Mouse (Mus musculus) midbrain, embryonic 16.5 days (tissue): Measurements from ENCODE around the gene Npm3. TPM values are rescaled to one million over a fixed set of nuclear protein-coding genes. Genes with fewer than 3 reads are reported as not detected.

ENCODE experiments used
- ATAC-seq: fragments of 200-750 bp; cut with Nextera tagmentation; 2 replicates; pipeline ENCODE4 v1.8.0; 2017; ENCODE audit warnings: moderate TSS enrichment
- H3K27ac ChIP-seq: fragments of 300-500 bp; sonication (generic); 2 replicates; pipeline ENCODE4 v1.5.1; 2014; ENCODE audit warnings: mild to moderate bottlenecking, low read length, mixed read lengths
- H3K27me3 ChIP-seq: fragments of 300-500 bp; sonication (generic); 2 replicates; pipeline ENCODE4 v1.6.1; 2014; ENCODE audit warnings: low read depth, low read length, mixed read lengths; ENCODE audit not compliant: control insufficient read depth, insufficient read depth
- H3K36me3 ChIP-seq: fragments of 300-500 bp; sonication (generic); 2 replicates; pipeline ENCODE4 v1.6.1; 2014; ENCODE audit warnings: mild to moderate bottlenecking, low read length, moderate library complexity, mixed read lengths; ENCODE audit not compliant: control insufficient read depth, insufficient read depth
- H3K4me1 ChIP-seq: fragments of 300-500 bp; sonication (generic); 2 replicates; pipeline ENCODE4 v1.6.1; 2014; ENCODE audit warnings: mild to moderate bottlenecking, low read length, mixed read lengths; ENCODE audit not compliant: control insufficient read depth, insufficient read depth
- H3K4me2 ChIP-seq: fragments of 300-500 bp; sonication (generic); 2 replicates; pipeline ENCODE4 v1.6.1; 2014; ENCODE audit warnings: mild to moderate bottlenecking, low read length, mixed read lengths
- H3K4me3 ChIP-seq: fragments of 300-500 bp; sonication (generic); 2 replicates; pipeline ENCODE4 v1.5.1; 2014; ENCODE audit warnings: low read depth, mild to moderate bottlenecking, low read length, moderate library complexity, mixed read lengths
- H3K9ac ChIP-seq: fragments of 300-500 bp; sonication (generic); 2 replicates; pipeline ENCODE4 v1.6.1; 2014; ENCODE audit warnings: low read depth, low read length, mixed read lengths
- H3K9me3 ChIP-seq: fragments of 300-500 bp; sonication (generic); replicated peaks from 2 replicates; pipeline ENCODE4 v1.6.1; 2014; ENCODE audit warnings: mild to moderate bottlenecking, low read length, mixed read lengths; ENCODE audit not compliant: control insufficient read depth, poor library complexity, severe bottlenecking
- WGBS: fragments of 180-500 bp; shearing (Covaris S2); extraction: QIAGEN DNeasy Blood & Tissue Kit; methylation state at CpG from one replicate; pipeline ENCODE4 v1.1.7; 2014; 5-methylcytosine and 5-hydroxymethylcytosine counted together
- polyA plus RNA-seq: library from polyadenylated mRNA; unstranded; fragments of >200 nt; fragmentation: Nextera tagmentation; extraction: Ambion mirVana; gene quantifications from 2 replicates; pipeline ENCODE4 v1.2.1, GENCODE M21; 2015

Gene Npm3
- polyA plus RNA-seq, 1 experiment from 2014 or later, result 7.9 TPM

- Histone ChIP-seq H3K4me2 (no peak overlapping the region), H3K36me3 (no peaks in the 10 kb centered on the region), H3K4me1 (peaks cover 26% of the 10 kb centered on the region), H3K9ac (no peak overlapping the region), H3K4me3 (no peak overlapping the region), H3K27me3 (peaks cover 39% of the 10 kb centered on the region), H3K27ac (no peak overlapping the region), H3K9me3 (no peaks in the 10 kb centered on the region)
- ATAC-seq, result no peak
- 10% methylated on average over 29 of the region's 29 CpGs for WGBS
These were observed 3.0 kb downstream of the Npm3 start for GRCm38 (mm10) chr19:45746153-45747020.

DNA sequence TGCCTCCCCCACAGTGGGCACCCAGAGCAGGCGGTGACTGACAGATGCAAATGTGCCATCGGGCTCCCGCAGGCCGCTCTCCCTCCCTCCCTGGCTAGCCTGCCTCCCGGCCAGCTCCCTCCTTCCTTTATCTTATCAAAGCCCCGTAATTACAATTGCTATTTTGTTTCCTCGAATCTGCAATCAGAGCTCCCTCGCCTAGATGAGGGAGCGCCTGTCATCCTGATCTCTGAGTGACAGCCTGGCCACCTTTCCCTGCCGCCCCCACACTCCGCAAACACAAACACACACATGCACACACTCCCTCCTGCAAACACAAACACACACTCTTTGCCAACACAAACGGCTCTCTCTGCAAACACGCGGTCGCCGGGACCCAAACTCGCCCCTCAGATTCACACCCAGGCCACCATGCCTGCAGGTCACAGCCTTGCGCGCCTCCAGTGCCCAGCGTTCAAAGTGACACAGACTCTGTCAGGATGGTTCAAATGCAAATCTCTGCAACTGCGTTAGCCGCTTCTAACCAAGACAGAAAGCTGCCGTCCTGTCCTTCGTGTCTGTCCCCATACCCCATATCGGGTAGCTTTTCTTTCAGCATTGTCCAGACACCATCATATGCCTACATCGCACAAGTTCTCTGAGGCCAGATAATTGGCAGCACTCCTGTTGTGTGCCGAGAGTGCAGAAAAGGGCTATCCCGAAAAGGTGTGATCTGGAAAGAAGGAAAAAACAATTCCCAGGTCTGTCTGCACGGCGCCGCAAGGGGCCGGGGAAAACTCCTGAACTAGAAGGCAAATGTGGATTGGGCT, 3.8 kb downstream of the Npm3 start:
- H3K9me3 ChIP-seq, result no peaks in the 10 kb centered on the region
- H3K36me3 ChIP-seq, result no peaks in the 10 kb centered on the region
- WGBS, result 3% methylated on average over 32 of the region's 32 CpGs
- peaks cover 44% of the 10 kb centered on the region for H3K27me3 ChIP-seq
- H3K4me1 ChIP-seq, result peaks cover 26% of the 10 kb centered on the region
- H3K9ac ChIP-seq, result no peak overlapping the region
- ATAC-seq, result no peak
- no peak overlapping the region for H3K4me2 ChIP-seq
- H3K4me3 ChIP-seq, result no peak overlapping the region
- no peak overlapping the region for H3K27ac ChIP-seq

- peaks cover 19% of the 10 kb centered on the region for H3K4me1 ChIP-seq
- H3K9me3 ChIP-seq, result no peaks in the 10 kb centered on the region
- WGBS, result 23% methylated on average over 7 of the region's 7 CpGs
- no peak overlapping the region for H3K9ac ChIP-seq
- no peaks in the 10 kb centered on the region for H3K36me3 ChIP-seq
- H3K27ac ChIP-seq, result no peak overlapping the region
- no peak overlapping the region for H3K4me2 ChIP-seq
- H3K27me3 ChIP-seq, result peaks cover 58% of the 10 kb centered on the region
- H3K4me3 ChIP-seq, result no peak overlapping the region
- ATAC-seq, result no peak
These were observed 5.8 kb downstream of the Npm3 start for GRCm38 (mm10) chr19:45743619-45744018.

GRCm38 (mm10) chr19:45742984-45743575, 6.3 kb downstream of the Npm3 start:
- peaks cover 13% of the 10 kb centered on the region for H3K4me1 ChIP-seq
- peaks cover 63% of the 10 kb centered on the region for H3K27me3 ChIP-seq
- no peaks in the 10 kb centered on the region for H3K9me3 ChIP-seq
- peak overlapping the region; percentile 38 for H3K4me3 ChIP-seq
- no peak overlapping the region for H3K27ac ChIP-seq
- H3K36me3 ChIP-seq, result no peaks in the 10 kb centered on the region
- WGBS, result 1% methylated on average over 22 of the region's 44 CpGs
- no peak for ATAC-seq
- peak overlapping the region; percentile 66 for H3K4me2 ChIP-seq
- peak overlapping the region; percentile 43; the same call in 1 of the 2 replicates for H3K9ac ChIP-seq

DNA sequence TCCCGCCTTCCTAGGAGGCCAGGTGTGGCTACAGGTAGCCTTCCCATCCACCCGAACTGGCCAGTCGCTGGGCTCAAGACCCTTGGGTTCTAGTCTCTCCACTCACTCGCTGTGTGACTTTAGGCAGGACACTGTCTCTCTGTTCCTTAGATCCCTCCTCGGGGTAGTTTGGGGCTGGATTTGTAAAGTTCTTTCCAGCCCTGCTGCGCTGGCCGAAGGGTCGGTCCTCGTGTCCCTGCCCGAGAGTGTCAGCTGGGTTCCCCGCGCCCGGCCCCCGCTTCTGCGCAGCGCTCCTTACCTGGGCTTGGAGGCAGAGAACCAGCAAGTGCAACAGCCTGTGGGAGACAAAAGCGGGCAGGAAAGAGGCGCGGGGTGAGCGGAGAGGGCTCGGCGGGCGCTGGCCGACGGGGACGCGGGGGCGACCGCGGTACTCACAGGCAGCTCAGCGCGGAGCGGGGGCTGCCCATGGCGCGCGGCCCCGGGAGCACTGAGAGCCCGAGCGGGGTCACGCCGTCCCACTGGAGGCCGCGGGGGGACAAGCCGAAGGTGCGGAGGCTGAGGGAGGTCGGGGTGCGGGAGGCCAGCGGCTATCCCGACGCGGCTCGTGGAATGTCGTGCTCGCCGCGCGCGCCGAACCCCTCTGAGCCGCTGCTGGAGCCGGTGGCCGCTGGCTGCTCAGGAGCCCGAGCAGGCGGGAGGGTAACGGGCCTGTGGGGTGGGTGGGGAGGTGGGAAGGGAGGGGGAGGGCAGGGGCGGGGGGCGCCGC, 7.0 kb downstream of the Npm3 start, which contains the start of gene Fgf8:
Gene Fgf8 (minus strand): TSS at position 698 of the 766 bp plus-strand sequence.
- H3K36me3 ChIP-seq, result no peaks in the 10 kb centered on the region
- no peaks in the 10 kb centered on the region for H3K9me3 ChIP-seq
- ATAC-seq, result no peak
- H3K4me1 ChIP-seq, result peaks cover 12% of the 10 kb centered on the region
- no peak within 1 kb of the TSS for H3K27ac ChIP-seq
- peaks cover 70% of the 10 kb centered on the region for H3K27me3 ChIP-seq
- under 1% methylated on average over 52 of the region's 68 CpGs for WGBS
- H3K4me2 ChIP-seq, result peak within 1 kb of the TSS; percentile 66
- peak within 1 kb of the TSS; percentile 38 for H3K4me3 ChIP-seq
- H3K9ac ChIP-seq, result peak within 1 kb of the TSS; percentile 43

DNA sequence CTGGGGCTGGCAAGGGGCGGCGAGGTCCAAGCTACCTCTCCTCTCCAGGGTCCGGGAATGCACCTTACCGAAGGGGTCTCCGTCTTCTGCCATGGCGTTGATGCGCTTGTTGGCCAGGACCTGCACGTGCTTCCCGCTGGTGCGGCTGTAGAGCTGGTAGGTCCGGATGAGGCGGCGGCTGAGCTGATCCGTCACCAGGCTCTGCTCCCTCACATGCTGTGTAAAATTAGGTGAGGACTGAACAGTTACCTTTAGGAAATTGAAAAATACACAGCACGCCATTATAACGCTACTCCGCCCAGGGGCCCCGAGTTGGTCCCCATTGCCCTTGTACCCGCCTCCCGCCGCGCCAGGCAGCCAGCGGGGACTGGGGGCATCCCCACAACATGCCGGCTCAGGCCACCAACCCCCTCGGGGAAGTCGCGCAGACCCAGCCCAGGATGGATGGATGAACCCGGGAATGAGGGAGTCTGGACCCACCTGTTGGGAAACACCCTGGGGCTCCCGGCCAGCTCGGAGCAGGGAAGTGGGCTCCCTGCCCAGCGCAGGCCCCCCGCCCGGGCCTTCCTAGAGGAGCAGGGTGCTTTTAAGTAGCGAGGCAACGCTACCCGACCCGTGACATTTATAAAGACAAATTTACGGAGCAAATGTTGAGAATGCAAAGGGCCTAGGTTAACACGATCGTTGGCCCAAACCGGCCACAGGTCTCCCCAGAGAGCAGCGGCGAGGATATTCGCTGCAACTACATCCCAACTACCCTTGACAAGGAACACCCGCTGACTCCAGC, 7.8 kb downstream of the Npm3 start:
- no peaks in the 10 kb centered on the region for H3K9me3 ChIP-seq
- H3K27ac ChIP-seq, result no peak overlapping the region
- H3K36me3 ChIP-seq, result no peaks in the 10 kb centered on the region
- peaks cover 69% of the 10 kb centered on the region for H3K27me3 ChIP-seq
- H3K9ac ChIP-seq, result no peak overlapping the region
- peaks cover 15% of the 10 kb centered on the region for H3K4me1 ChIP-seq
- H3K4me3 ChIP-seq, result no peak overlapping the region
- no peak for ATAC-seq
- WGBS, result 2% methylated on average over 45 of the region's 45 CpGs
- H3K4me2 ChIP-seq, result peak overlapping the region; percentile 66; the same call in 1 of the 2 replicates

GRCm38 (mm10) chr19:45740817-45741216, 8.6 kb downstream of the Npm3 start:
- Histone ChIP-seq H3K4me3 (no peak overlapping the region), H3K9ac (no peak overlapping the region), H3K36me3 (no peaks in the 10 kb centered on the region), H3K9me3 (no peaks in the 10 kb centered on the region), H3K27ac (no peak overlapping the region), H3K27me3 (peaks cover 69% of the 10 kb centered on the region), H3K4me1 (peaks cover 15% of the 10 kb centered on the region), H3K4me2 (no peak overlapping the region)
- ATAC-seq, result no peak
- 3% methylated on average over 7 of the region's 7 CpGs for WGBS

GRCm38 (mm10) chr19:45740233-45740632, 9.2 kb downstream of the Npm3 start:
- no peak for ATAC-seq
- H3K4me1 ChIP-seq, result peaks cover 15% of the 10 kb centered on the region
- peaks cover 71% of the 10 kb centered on the region for H3K27me3 ChIP-seq
- no peak overlapping the region for H3K4me3 ChIP-seq
- no peak overlapping the region for H3K9ac ChIP-seq
- H3K9me3 ChIP-seq, result no peaks in the 10 kb centered on the region
- H3K27ac ChIP-seq, result no peak overlapping the region
- WGBS, result 3% methylated on average over 13 of the region's 13 CpGs
- H3K4me2 ChIP-seq, result no peak overlapping the region
- no peaks in the 10 kb centered on the region for H3K36me3 ChIP-seq
